Mouse (Mus musculus) c-Kit-positive CD71-negative TER-119-negative erythroid progenitor cells, embryonic 14.5 days (primary cell): Measurements from ENCODE around the gene Spata21.
A peak's percentile ranks its signal among the peaks of the same experiment; 100 is the strongest.

Source experiments
- DNase-seq: peaks from one replicate; pipeline ENCODE4 v3.0.0-alpha.2; 2013; ENCODE audit warnings: low read depth

Gene Spata21

GRCm38 (mm10) chr4:141088033-141088432, at the start of gene Spata21:
Gene Spata21, plus strand, starts transcription at chr4:141088333.
- no peak for DNase-seq

- DNase-seq: no peak
Measured at GRCm38 (mm10) chr4:141041117-141041516, 47.0 kb upstream of the Spata21 start.

GRCm38 (mm10) chr4:141044816-141045215, 43.3 kb upstream of the Spata21 start:
- DNase-seq: peak; percentile 50

- DNase-seq: no peak
Measured at GRCm38 (mm10) chr4:141048810-141049475, 39.2 kb upstream of the Spata21 start.

- no peak for DNase-seq
Measured at GRCm38 (mm10) chr4:141049476-141049835, 38.7 kb upstream of the Spata21 start.

GRCm38 (mm10) chr4:141052442-141052841, 35.7 kb upstream of the Spata21 start:
- DNase-seq: no peak

GRCm38 (mm10) chr4:141053138-141053537, 35.0 kb upstream of the Spata21 start:
- no peak for DNase-seq

GRCm38 (mm10) chr4:141053568-141054161, 34.5 kb upstream of the Spata21 start:
- no peak for DNase-seq

GRCm38 (mm10) chr4:141056970-141057369, 31.2 kb upstream of the Spata21 start:
- no peak for DNase-seq

DNA sequence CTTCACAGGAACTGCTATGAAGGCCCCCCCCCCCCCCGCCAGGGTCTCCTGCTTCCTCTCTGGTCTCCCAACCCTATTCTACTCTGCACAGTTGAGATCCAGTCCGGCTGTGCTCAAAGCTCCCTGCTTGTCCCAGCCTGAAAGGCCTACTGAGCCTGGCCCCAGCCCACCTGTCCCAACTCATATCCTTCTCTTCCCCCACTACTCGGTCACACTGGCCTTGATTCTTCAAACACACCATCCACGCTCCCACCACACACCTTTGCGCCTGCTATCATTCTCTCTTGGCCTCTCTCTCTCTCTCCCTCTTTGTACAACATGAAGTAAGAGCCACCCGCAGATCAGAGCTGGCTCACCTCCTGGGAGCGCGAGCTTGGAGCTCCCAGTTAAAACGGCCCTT, 29.3 kb upstream of the Spata21 start:
- no peak for DNase-seq

DNA sequence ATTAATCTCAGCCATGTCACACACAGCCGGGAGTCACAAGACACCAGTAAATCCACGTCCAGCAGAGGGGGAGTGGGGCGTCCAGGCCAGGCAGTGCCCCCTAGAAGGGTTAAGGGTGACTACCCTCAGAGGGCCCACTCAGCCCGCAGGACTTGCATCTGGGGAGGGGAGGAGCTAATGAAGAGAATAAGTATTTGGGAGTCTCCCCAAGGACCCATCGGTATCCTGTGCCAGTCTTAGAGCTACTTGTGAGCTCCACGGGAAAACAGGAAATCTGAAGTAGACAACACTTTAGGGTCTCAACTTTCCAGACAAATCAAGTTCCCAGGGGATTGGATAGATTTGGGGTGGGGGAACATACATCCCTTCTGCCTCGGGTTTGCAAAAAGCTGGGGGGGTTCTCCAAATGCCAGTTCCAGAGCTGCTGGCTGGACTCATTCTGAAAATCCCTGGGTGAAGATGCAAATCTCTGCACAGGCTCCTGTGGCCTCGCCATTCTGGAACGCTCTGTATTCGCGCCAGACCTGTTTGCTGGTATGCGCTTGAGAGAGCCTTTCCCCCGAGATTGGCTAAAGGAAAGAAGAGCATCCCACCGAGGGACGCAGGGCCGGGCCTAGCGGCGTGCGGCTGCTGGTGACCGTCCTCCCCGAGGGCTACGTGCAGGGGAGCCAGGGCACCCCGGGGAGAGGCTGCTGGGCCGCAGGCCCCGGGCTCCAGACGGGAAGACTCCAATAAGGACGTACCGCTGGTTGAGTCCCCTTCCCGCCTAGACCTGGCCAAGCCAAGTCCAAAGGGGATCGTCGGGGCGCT, 28.3 kb upstream of the Spata21 start:
- DNase-seq: no peak

GRCm38 (mm10) chr4:141060426-141061301, 27.5 kb upstream of the Spata21 start, which contains the start of gene Crocc:
Gene Crocc, minus strand, starts transcription at chr4:141060550.
- DNase-seq: peak; percentile 97

GRCm38 (mm10) chr4:141064104-141064659, 24.0 kb upstream of the Spata21 start:
- DNase-seq: no peak

DNA sequence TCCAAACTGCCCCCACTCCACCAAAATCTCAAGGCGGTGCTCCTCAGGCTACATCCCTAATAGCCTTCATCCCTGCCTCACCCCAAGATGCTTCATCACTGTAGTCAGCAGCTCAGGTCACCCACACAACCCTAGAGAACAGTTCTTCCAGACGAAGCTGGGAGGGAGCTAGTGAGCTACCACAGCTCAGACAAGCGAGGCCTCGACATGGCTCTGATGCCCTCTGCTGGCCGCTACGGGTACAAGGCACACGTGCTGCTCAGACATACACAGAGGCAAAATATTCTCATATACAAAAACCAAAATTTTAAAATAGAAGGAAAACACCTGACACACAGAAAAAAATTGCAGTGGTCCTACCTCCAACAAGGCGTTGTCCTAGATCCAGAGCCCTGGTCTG, 23.0 kb upstream of the Spata21 start:
- DNase-seq: peak; percentile 86

GRCm38 (mm10) chr4:141066709-141067515, 21.2 kb upstream of the Spata21 start:
- no peak for DNase-seq

GRCm38 (mm10) chr4:141067516-141068046, 20.6 kb upstream of the Spata21 start:
- no peak for DNase-seq

GRCm38 (mm10) chr4:141068655-141069054, 19.5 kb upstream of the Spata21 start:
- DNase-seq: no peak

- DNase-seq: no peak
Measured at GRCm38 (mm10) chr4:141069731-141070130, 18.4 kb upstream of the Spata21 start.

DNA sequence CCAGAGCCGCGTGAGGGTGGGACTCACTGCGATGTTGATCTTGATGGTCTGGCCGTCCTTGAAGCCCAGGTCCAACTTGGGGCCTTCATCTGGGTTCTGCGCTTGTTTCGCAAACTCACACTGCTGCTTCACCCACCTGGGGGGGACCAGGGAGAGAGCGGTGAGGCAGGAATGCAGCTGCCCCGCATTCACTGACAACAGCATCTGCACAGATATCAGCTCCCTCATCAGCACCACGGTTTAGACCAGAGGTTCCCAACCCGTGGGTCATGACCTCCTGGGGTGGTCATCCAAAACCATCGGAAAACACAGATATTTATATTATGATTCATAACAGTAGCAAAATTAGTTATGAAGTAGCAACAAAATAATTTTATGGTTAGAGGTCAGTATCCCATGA, 15.6 kb upstream of the Spata21 start:
- no peak for DNase-seq

DNA sequence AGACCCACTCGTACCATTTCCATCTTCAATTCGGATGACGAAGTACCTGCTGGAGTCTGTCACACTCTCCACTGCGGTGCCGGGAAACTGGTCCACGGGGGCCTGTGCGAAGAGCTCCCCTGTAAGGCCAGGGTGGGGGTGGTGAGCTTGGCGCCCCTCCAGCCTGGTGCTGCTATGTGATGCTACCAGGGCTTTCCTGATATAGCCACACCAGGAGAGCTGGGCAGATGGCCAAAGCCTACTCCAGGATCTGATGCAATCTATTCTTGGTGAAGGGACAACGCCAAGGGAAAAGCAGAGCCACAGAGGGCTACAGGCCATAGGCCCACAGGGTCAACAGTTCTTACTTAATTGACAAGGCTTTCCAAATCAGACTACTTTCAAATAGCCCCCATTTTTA, 14.5 kb upstream of the Spata21 start:
- DNase-seq: no peak

GRCm38 (mm10) chr4:141074109-141074508, 14.0 kb upstream of the Spata21 start:
- DNase-seq: no peak
